Comparison of ENCODE assay signal across 10 mouse cellular contexts in the genomic region with DNA sequence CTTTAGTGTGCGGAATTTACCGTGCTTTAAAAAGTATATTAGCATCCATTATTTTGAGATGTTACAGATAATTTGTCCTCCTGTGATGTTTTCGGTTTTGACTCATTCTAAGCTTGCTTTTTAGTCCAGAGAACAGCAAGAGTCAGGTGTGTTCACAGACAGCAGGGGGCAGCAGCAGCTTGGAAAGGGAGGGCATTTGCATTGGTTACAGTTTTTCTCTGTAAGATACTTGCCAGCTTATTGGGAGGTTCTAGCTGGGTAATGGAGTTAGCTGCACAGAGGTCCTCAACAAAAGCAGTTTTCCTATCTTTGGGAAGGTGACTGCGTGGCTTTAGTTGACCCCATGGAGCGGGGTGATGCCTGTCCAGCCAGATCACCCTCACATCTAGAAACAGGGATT. TPM values are rescaled to one million over a fixed set of nuclear protein-coding genes. Genes with fewer than 3 reads are reported as not detected.
DNase-seq lines count a peak whose midpoint lies in the region; ATAC-seq and TF ChIP-seq lines count a peak whose summit lies in the region.
"Had no signal": no experiment of that assay in that cellular context is flagged by ENCODE, and none has a peak within 500 bp of the region (broad histone marks: within the 10 kb centered on the region; RNA-seq: fewer than 3 reads in every experiment).

No protein-coding gene starts in this region.

- peak; percentile 48 for DNase-seq in kidney, adult 18-20 months
- DNase-seq in ZHBTc4 (ENCODE audit: low read depth, low spot score): peak; percentile 81
- peak; percentile 66 for DNase-seq in embryo, embryonic 10 days (ENCODE audit: low spot score)
- DNase-seq in left cerebral cortex, postnatal 14 days (ENCODE audit: low spot score in 2 of 2): peak; percentile 63 to 74
- peak; percentile 82 for DNase-seq in midbrain, postnatal 0 days (ENCODE audit: low spot score)
- peak; percentile 35 to 49 for DNase-seq in thymus, postnatal 36 days

- H3K4me2 ChIP-seq in kidney, embryonic 15.5 days: no peak overlapping the region
- H3K4me2 ChIP-seq in midbrain, postnatal 0 days (ENCODE audit: low read depth, low read length, poor library complexity, severe bottlenecking): no peak overlapping the region
- H3K4me2 ChIP-seq: embryonic facial prominence, embryonic 13.5 days had no signal

- peak; percentile 95 for TF ChIP-seq CTCF in midbrain, postnatal 0 days (IDR thresholded peaks at IDR 0.05)

- H3K27me3 ChIP-seq in kidney, embryonic 15.5 days: no peaks in the 10 kb centered on the region
- no peaks in the 10 kb centered on the region for H3K27me3 ChIP-seq in midbrain, postnatal 0 days (ENCODE audit: insufficient read depth, low read length)
- H3K27me3 ChIP-seq: embryonic facial prominence, embryonic 13.5 days; megakaryocyte, embryonic 14.5 days had no signal

- no peak for ATAC-seq in kidney, embryonic 15.5 days (replicated peaks; ENCODE audit: low FRiP score)
- peak; percentile 59 to 64; a peak in 3 of 4 replicates for ATAC-seq in hematopoietic stem cell, adult 5-6 weeks (replicated peaks in 1 of 2; ENCODE audit: insufficient read depth in 1 of 2, low FRiP score in 2 of 2, low TSS enrichment in 1 of 2, low read depth in 1 of 2, poor library complexity in 2 of 2, severe bottlenecking in 2 of 2)
- ATAC-seq in midbrain, postnatal 0 days (ENCODE audit: low FRiP score): no peak

- H3K9me3 ChIP-seq in kidney, embryonic 15.5 days (replicated peaks): no peaks in the 10 kb centered on the region
- H3K9me3 ChIP-seq in midbrain, postnatal 0 days (ENCODE audit: low read length): no peaks in the 10 kb centered on the region
- H3K9me3 ChIP-seq: embryonic facial prominence, embryonic 13.5 days; megakaryocyte, embryonic 14.5 days had no signal

- no peak overlapping the region for H3K4me3 ChIP-seq in kidney, embryonic 15.5 days (replicated peaks)
- H3K4me3 ChIP-seq in midbrain, postnatal 0 days (ENCODE audit: low read depth, low read length): no peak overlapping the region
- H3K4me3 ChIP-seq: embryonic facial prominence, embryonic 13.5 days; megakaryocyte, embryonic 14.5 days had no signal

- intact Hi-C loops in left cerebral cortex, postnatal 14 days (cut with DNase I): loop anchor here (2.0 kb wide), 1 partner anchor 257 kb away; no protein-coding TSS in a partner anchor

- H3K36me3 ChIP-seq in kidney, embryonic 15.5 days: peaks cover 77% of the 10 kb centered on the region
- peaks cover 26% of the 10 kb centered on the region for H3K36me3 ChIP-seq in midbrain, postnatal 0 days (ENCODE audit: insufficient read depth, low read length)

- no peak overlapping the region for H3K27ac ChIP-seq in kidney, embryonic 15.5 days
- no peak overlapping the region for H3K27ac ChIP-seq in midbrain, postnatal 0 days (ENCODE audit: low read depth, low read length)
- H3K27ac ChIP-seq: embryonic facial prominence, embryonic 13.5 days had no signal

- no peak overlapping the region for H3K9ac ChIP-seq in kidney, embryonic 15.5 days
- H3K9ac ChIP-seq in midbrain, postnatal 0 days (replicated peaks; ENCODE audit: low read length, poor library complexity, severe bottlenecking): no peak overlapping the region
- H3K9ac ChIP-seq: embryonic facial prominence, embryonic 13.5 days had no signal

- no peaks in the 10 kb centered on the region for H3K4me1 ChIP-seq in kidney, embryonic 15.5 days
- no peaks in the 10 kb centered on the region for H3K4me1 ChIP-seq in midbrain, postnatal 0 days (ENCODE audit: insufficient read depth, low read length)
- H3K4me1 ChIP-seq: embryonic facial prominence, embryonic 13.5 days had no signal

- 85% methylated on average over 5 of the region's 5 CpGs for WGBS in kidney, embryonic 15.5 days
- WGBS in midbrain, postnatal 0 days: 88% methylated on average over 5 of the region's 5 CpGs

RNA-seq across cellular contexts. Expression of a gene that starts 19.8 kb away (rescaled TPM):
- polyA plus RNA-seq in kidney, embryonic 15.5 days (2015; fragmentation: Nextera tagmentation; extraction: Ambion mirVana): 94.8 and 95.1 TPM in 2 replicates
- 109 and 134 TPM in 2 replicates for total RNA-seq in hematopoietic stem cell, adult 5-6 weeks (2017)
- 10 to 100 TPM; 29.8 to 31.2 TPM for total RNA-seq in left cerebral cortex, postnatal 14 days (2021)
- 26.0 and 29.7 TPM in 2 replicates for total RNA-seq in midbrain, postnatal 0 days (2014; rRNA removed)
- 41.0 and 47.1 TPM in 2 replicates for polyA plus RNA-seq in midbrain, postnatal 0 days (2015; fragmentation: Nextera tagmentation; extraction: Ambion mirVana)

RNA-seq across cellular contexts. Expression of a gene that starts 56.2 kb away (rescaled TPM):
- 234 and 258 TPM in 2 replicates for polyA plus RNA-seq in kidney, embryonic 15.5 days (2015; fragmentation: Nextera tagmentation; extraction: Ambion mirVana)
- 2.3 and 3.6 TPM in 2 replicates for total RNA-seq in hematopoietic stem cell, adult 5-6 weeks (2017)
- under 1 TPM; 0.20 to 0.57 TPM for total RNA-seq in left cerebral cortex, postnatal 14 days (2021)
- 2.3 and 3.1 TPM in 2 replicates for total RNA-seq in midbrain, postnatal 0 days (2014; rRNA removed)
- 4.7 and 5.2 TPM in 2 replicates for polyA plus RNA-seq in midbrain, postnatal 0 days (2015; fragmentation: Nextera tagmentation; extraction: Ambion mirVana)

Comparison
In these comparisons a context has a peak if more than half of its experiments do, and no peak if none do; other contexts are left out.
1. ATAC-seq: peak in hematopoietic stem cell, adult 5-6 weeks (2 of 2); none in kidney, embryonic 15.5 days (single experiment) and midbrain, postnatal 0 days (single experiment).
2. Peak in every context shown above with its lines, with median percentiles within 50 percentile points of each other: DNase-seq.